Mouse (Mus musculus): ENCODE measurements at regions not wholly inside any gene's neighbourhood (a gene's known extent, or its start where the extent isn't known, plus 50 kb on each side); places are given as distances from the start of the nearest gene placed in this dataset.

DNA sequence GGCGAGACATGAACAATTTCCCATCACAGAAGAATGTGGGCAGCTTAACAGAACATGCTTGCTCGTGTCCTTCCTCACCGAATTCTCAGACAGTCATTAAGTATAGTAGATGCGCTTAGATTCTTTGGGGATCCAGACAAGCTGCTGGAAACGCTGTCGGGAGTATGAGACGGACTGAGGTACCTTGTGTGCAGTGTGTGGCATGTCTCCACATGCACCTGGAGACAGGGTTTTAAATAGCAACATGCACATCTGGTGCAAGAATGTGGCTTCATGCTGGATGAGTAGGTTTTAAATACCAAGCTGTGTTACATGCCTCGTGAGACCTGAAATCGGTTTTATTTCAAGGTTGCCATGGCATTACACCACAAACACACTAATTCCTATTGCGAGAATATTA is 188.5 kb downstream of the Tcp10c start:
- TF ChIP-seq POLR2A (IDR thresholded peaks at IDR 0.05; ENCODE audit: insufficient read depth, low read depth, low read length): no peak
- no peak for TF ChIP-seq CTCF (IDR thresholded peaks at IDR 0.05)

Measured in heart, adult 2 months (tissue).